Mouse (Mus musculus): ENCODE results near the gene Gnai1.

DNA sequence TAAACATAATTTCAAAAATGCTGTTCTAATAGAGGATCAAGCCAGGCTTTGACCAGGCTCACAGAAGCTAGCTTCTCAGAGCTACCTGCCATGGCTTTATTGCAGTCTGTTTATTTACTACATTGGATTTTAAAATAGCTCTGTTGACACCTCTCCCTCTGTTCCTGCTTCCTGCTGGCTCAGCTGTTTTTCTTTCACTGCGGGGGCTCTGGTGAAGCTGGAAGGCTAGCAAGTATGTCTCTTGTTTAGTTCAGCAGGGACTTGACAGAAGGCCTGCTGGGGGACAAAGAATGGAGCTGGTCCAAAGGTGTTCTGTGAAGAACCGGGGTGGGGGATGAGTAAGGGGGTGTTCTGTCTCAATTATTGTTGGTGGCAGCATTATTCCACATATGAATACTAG, 7.7 kb upstream of the Gnai1 start:
- TF ChIP-seq CTCF (IDR thresholded peaks at IDR 0.05; ENCODE audit: low read depth) (no peak), EP300 (IDR thresholded peaks at IDR 0.05; ENCODE audit: low read depth) (no peak)

Measured in heart, postnatal 0 days (tissue).